Comparison of ENCODE assay signal across 24 mouse cellular contexts in the genomic region with DNA sequence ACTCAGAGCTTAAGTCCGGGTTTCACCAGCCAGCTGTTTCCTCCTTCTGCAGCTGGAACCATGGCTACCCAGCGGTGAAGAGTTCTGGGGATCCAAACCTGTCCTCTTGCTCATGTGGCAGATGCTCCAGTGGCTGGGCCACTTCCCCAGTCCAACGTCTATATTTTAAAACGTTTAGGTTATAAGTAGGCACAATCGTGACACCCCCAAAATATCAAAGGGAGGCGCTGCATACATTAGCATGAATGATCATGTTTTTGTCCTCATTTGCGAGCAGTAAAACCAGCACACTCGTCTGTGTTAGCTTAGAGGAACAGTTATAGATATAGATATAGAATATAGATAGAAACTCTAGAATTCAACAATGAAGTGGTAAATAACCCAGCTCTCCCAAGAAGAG. TPM values are rescaled to one million over a fixed set of nuclear protein-coding genes. Genes with fewer than 3 reads are reported as not detected.
DNase-seq lines count a peak whose midpoint lies in the region; ATAC-seq lines count a peak whose summit lies in the region.
"Had no signal": no experiment of that assay in that cellular context is flagged by ENCODE, and none has a peak within 500 bp of the region (broad histone marks: within the 10 kb centered on the region; RNA-seq: fewer than 3 reads in every experiment).

No protein-coding gene starts in this region.

- WGBS in midbrain, embryonic 16.5 days = 47% methylated on average over 8 of the region's 8 CpGs
- WGBS in midbrain, embryonic 13.5 days = 48% methylated on average over 8 of the region's 8 CpGs

- H3K27me3 ChIP-seq in midbrain, embryonic 16.5 days (ENCODE audit: control insufficient read depth, insufficient read depth, low read depth, low read length) = no peaks in the 10 kb centered on the region
- H3K27me3 ChIP-seq in midbrain, embryonic 13.5 days = no peaks in the 10 kb centered on the region
- H3K27me3 ChIP-seq: embryonic facial prominence, embryonic 12.5 days; heart, embryonic 15.5 days had no signal

- no peak overlapping the region for H3K4me2 ChIP-seq in midbrain, embryonic 16.5 days (ENCODE audit: low read length)
- H3K4me2 ChIP-seq in midbrain, embryonic 13.5 days (replicated peaks) = no peak overlapping the region
- H3K4me2 ChIP-seq: embryonic facial prominence, embryonic 12.5 days; heart, embryonic 15.5 days; kidney, embryonic 15.5 days; midbrain, embryonic 11.5 days had no signal

- no peak overlapping the region for H3K4me3 ChIP-seq in midbrain, embryonic 16.5 days (ENCODE audit: low read depth, low read length)
- no peak overlapping the region for H3K4me3 ChIP-seq in midbrain, embryonic 13.5 days (replicated peaks)
- H3K4me3 ChIP-seq: embryonic facial prominence, embryonic 12.5 days; heart, embryonic 15.5 days; kidney, embryonic 15.5 days; layer of hippocampus, adult 2 months had no signal

- no peak overlapping the region for H3K27ac ChIP-seq in midbrain, embryonic 16.5 days (ENCODE audit: low read length)
- H3K27ac ChIP-seq in midbrain, embryonic 13.5 days = no peak overlapping the region
- H3K27ac ChIP-seq: embryonic facial prominence, embryonic 12.5 days; heart, embryonic 10.5 days; heart, embryonic 15.5 days; kidney, embryonic 15.5 days; layer of hippocampus, adult 2 months; liver, embryonic 14.5 days had no signal

- H3K9me3 ChIP-seq in midbrain, embryonic 16.5 days (replicated peaks; ENCODE audit: control insufficient read depth, low read length, poor library complexity, severe bottlenecking) = no peaks in the 10 kb centered on the region
- H3K9me3 ChIP-seq in midbrain, embryonic 13.5 days = no peaks in the 10 kb centered on the region
- H3K9me3 ChIP-seq: embryonic facial prominence, embryonic 12.5 days; heart, embryonic 15.5 days; kidney, embryonic 15.5 days had no signal

- DNase-seq in frontal cortex, postnatal 10 days (ENCODE audit: low spot score in 2 of 2) = no peak
- DNase-seq in brain, adult 2 months (ENCODE audit: low read depth, low spot score) = peak; percentile 63
- DNase-seq in telencephalon, adult 2 months (ENCODE audit: low read depth, low spot score) = peak; percentile 50
- DNase-seq in thymus, postnatal 14 days = no peak
- DNase-seq: adrenal gland, postnatal 25 days; cerebellum, adult 9-10 months; cerebellum, postnatal 36 days; gastrocnemius, postnatal 10 days; kidney, adult 18-20 months; kidney, postnatal 25 days; lung, adult 2 months had no signal

- H3K4me1 ChIP-seq in midbrain, embryonic 16.5 days (ENCODE audit: control insufficient read depth, insufficient read depth, low read length) = no peaks in the 10 kb centered on the region; the same call in 1 of the 2 replicates
- H3K4me1 ChIP-seq in midbrain, embryonic 13.5 days (replicated peaks) = peaks cover 11% of the 10 kb centered on the region; the same call in 1 of the 2 replicates
- H3K4me1 ChIP-seq: heart, embryonic 15.5 days had no signal

- H3K36me3 ChIP-seq in midbrain, embryonic 16.5 days (ENCODE audit: control insufficient read depth, insufficient read depth, low read length) = no peaks in the 10 kb centered on the region
- no peaks in the 10 kb centered on the region for H3K36me3 ChIP-seq in midbrain, embryonic 13.5 days
- H3K36me3 ChIP-seq: embryonic facial prominence, embryonic 12.5 days; G1E; heart, embryonic 10.5 days; heart, embryonic 15.5 days; kidney, embryonic 15.5 days had no signal

- no peak overlapping the region for H3K9ac ChIP-seq in midbrain, embryonic 16.5 days (ENCODE audit: low read depth, low read length)
- no peak overlapping the region for H3K9ac ChIP-seq in midbrain, embryonic 13.5 days (replicated peaks)
- H3K9ac ChIP-seq: embryonic facial prominence, embryonic 12.5 days; heart, embryonic 15.5 days; kidney, embryonic 15.5 days; liver, embryonic 14.5 days had no signal

- peak; percentile 74 for ATAC-seq in frontal cortex, adult (ENCODE audit: low TSS enrichment)
- ATAC-seq in midbrain, embryonic 16.5 days = 0 out of 2 replicates have a peak, but pooled peaks have one; percentile 22
- no peak for ATAC-seq in midbrain, embryonic 13.5 days
- ATAC-seq: Patski had no signal

RNA-seq across cellular contexts. Expression of a gene that starts 14.1 kb away (rescaled TPM):
- 8.4 and 9.2 TPM in 2 replicates for polyA plus RNA-seq in midbrain, embryonic 16.5 days (2015; fragmentation: Nextera tagmentation; extraction: Ambion mirVana)
- polyA plus RNA-seq in midbrain, embryonic 13.5 days (2015; fragmentation: Nextera tagmentation; extraction: Ambion mirVana) = 3.7 and 3.8 TPM in 2 replicates
- polyA plus RNA-seq: G1E; limb, embryonic 11.5 days; Patski had no signal

RNA-seq across cellular contexts. Expression of a gene that starts 59.9 kb away (rescaled TPM):
- polyA plus RNA-seq in midbrain, embryonic 16.5 days (2015; fragmentation: Nextera tagmentation; extraction: Ambion mirVana) = 18.2 and 21.8 TPM in 2 replicates
- 22.8 and 23.1 TPM in 2 replicates for polyA plus RNA-seq in midbrain, embryonic 13.5 days (2015; fragmentation: Nextera tagmentation; extraction: Ambion mirVana)

Comparison
In these comparisons a context has a peak if more than half of its experiments do, and no peak if none do; other contexts are left out.
1. DNase-seq: peak in brain, adult 2 months (single experiment) and telencephalon, adult 2 months (single experiment); none in frontal cortex, postnatal 10 days (0 of 2) and thymus, postnatal 14 days (single experiment).